Mouse (Mus musculus) inflammation-experienced regulatory T-cells, adult 6 months (primary cell): Measurements from ENCODE around the gene Arid3a. TPM values are rescaled to one million over a fixed set of nuclear protein-coding genes. Genes with fewer than 3 reads are reported as not detected.
A peak's percentile ranks its signal among the peaks of the same experiment; 100 is the strongest.

ENCODE experiments used
- ATAC-seq: one replicate; pipeline ENCODE4 v1.8.0; 2017
- polyA plus RNA-seq, 3 experiments: library from polyadenylated mRNA; unstranded; fragments of 100-300 nt; shearing (Covaris generic); gene quantifications; one replicate each; pipeline ENCODE4 v1.2.1; 2017

The Arid3a gene
- polyA plus RNA-seq, 3 experiments from 2014 or later: 2.1 to 3.5 (median 2.4) TPM

DNA sequence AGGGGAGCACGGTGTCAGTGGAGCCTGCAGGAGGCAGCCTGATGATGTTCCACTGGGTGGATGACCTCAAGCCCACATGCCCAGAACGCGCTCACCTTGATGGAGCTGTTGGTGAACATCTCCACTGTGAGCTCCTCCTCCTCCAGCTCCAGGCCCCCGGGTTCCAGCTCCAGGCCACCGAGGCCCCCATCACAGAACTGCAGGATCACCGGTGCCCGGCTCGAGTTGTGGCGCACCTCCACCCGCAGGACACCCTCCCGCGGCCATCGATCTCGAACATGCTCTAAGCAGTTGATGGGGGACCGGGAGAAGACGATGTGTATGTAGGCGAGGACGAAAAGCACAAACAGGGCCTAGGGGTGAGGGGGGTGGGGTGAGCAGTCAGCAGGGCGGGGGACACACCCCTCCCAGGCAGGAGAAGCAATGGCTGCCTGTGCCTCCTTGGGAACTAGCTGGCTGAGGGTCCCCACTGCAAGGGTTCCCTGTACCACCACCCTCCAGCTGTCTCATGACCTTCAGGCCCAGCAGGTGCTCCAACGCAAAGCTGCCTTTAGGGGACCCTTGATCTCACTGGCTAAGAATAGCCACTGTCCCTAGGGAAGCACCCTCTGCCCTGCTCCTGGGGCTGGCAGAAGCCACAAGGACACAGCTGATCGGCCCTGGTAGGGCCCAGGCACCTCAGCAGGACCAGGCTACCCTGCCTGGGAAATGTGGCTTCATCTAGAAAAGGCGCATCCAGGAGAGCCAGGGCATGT lies 52.7 kb downstream of the Arid3a start:
- no peak for ATAC-seq

DNA sequence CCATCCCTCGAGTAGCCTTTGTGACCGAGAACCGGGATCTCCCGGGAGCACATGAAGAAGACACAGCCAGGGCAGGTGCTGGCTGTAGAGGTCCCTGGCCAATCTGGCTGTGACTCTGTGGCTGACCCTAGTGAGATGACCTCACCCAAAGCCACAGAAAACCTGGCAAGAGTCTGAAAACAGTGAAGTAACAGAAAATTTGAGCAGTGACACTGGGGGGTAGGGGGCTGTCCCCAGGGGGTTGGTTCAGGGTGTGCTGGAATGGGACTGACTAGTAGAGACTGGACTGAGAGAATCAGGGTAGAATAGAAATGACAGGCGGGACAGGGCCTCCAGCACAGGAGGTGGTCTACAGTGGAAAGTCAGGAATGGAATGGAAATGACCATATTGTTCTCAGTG lies 56.4 kb downstream of the Arid3a start:
- no peak for ATAC-seq

DNA sequence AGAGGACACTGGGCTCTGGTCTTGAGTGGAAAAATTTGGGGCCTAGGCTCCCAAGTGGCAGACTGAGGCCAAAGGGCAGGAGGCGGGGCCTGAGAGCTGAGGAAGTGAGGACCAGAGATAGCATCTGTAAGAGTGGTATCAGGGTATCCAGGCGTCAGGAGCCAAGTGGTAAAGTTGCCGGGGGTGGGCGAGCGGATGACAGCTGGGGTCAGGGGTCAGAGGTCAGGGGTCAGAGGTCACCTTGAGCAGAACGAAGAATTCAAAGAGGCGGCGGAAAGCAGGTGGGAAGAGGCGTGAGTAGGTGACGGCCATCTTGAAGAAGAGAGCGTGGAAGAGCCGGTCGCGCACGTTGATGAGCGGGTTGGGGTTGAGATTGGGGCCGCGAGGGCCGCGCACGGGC lies 56.8 kb downstream of the Arid3a start:
- no peak for ATAC-seq

DNA sequence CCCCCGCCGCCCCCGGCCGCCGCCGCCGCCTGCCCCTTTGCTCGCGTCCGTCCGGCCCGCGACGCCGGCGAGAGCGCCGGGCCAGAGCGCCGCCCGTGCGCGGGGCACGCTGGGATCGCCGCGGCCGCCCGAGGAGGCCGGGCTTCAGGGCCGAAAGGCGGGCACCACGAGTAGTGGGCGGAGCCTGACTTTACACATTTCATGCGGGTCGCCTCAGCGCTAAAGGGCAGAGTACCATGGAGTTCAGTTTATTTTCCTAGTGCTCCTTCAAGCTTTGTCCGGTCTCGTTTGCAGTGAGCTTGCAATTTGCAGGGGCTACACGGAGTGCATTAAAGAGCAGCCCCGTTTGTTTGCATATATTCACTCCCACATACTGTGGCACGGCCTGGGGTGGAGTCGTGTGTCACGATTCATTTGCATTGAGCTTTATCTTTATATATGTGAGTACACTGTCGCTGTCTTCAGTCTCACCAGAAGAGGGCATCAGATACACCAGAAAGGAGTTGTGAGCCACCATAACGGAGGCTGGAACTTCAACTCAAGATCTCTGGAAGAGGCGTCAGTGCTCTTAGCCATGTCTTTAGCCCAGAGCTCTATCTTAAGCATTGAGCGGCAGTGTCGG lies 57.5 kb downstream of the Arid3a start, which contains the start of gene Tmem259:
TSS of gene Tmem259 (minus strand) at position 136 of the 622 bp plus-strand sequence.
- ATAC-seq: peak; percentile 67

DNA sequence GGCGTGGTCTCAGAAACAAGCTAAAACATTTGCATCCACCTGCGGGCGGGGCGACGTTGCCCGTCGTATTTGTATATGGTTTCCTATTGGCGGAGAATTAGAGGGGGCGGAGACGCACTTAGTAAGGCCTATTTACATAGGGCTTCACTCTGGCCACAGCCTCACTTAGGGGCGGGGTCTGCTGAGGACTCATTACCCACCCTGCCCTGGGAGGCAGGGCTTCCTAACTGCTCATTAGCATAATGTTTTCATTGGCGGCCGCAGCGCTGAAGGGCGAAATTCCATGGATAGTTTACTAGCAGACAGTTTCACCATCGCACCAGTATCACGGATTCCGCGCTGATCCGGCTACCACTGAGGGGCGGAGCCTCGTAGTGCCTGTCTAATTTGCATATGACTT lies 58.0 kb downstream of the Arid3a start:
- peak; percentile 79 for ATAC-seq

DNA sequence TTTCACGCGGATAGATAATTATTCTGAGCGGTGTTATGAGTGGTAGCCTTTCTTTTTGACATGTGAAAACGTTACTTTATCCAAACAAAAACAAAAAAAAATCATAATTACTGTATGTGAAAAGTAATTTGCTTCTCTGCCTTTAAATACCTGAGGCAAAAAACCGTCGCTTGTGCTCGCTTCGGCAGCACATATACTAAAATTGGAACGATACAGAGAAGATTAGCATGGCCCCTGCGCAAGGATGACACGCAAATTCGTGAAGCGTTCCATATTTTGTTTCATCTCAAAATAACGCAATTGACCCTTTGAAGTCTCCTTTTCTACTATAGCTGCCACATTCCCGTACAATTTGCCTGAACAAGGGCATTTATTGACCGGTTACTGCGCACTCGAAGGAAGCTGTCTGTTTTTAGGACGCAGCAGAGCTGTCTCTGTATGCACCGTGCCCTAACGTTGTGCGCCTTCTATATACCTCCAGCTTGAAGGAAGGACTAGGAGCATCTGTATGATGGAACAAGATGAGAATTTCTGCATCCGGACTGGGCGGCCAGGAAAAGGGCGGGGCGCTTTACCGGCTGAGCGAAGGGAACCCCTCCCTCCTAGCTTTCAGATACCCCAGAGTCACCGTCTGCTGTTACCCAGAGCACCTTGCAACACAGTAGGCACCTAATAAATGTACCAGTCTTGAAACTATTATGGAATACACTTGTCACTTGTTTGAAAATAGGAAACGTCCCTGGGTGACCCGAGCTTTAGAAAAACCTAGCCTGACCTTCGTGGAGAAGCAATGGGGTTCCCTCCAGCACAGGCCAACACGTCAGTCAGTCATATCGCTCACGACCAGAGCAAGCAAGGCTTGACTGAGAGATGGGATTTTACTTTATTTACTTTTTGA lies 58.7 kb downstream of the Arid3a start:
- peak; percentile 23 for ATAC-seq

DNA sequence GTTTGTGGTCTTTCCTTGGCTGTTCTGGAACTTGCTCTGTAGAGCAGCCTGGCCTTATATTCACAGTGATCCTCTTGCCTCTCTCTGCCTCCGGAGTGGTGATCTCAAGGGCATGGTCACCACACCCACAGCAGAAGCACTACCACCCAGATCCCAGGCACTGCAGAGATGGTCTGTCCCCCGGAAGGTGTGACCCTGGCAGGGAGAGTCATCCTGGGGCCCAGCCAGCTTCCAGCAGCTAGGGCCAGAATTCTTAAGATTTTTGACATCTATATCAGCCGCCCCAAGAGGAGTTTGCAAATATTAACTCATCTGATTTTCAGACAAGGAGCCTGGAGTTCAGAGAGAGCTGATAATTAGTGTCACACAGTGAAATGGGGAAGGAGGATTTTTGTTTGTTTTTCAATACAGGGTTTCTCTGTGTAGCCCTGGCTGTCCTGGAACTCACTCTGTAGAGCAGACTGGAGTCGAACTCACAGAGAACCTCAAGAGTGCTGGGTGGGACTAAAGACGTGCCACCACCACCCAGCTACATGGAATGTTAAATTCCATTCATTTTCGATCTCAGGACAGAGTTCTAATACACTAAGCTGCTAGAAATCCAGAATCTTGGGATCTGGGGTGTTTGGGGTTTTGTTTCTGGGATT lies 59.5 kb downstream of the Arid3a start:
- no peak for ATAC-seq

DNA sequence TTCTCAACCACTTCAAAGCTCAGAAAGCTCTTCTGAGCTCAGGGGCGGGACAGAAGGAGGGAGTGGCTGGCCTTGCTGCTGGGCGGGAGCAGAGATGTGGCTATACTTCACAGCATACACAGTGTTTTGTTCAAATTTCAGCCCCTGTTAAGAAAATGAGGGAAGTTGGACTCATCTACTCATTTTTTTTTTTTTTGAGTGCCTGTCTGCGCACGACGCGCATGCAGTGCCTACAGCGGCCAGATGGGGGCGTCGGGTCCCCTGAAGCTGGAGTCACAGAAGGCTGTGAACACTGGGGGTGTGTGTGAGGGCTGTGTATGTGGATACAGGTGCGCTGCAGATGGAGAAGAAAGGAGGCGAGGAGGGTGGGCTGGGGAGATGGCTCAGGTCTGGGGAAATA lies 60.1 kb downstream of the Arid3a start:
- peak; percentile 5 for ATAC-seq

DNA sequence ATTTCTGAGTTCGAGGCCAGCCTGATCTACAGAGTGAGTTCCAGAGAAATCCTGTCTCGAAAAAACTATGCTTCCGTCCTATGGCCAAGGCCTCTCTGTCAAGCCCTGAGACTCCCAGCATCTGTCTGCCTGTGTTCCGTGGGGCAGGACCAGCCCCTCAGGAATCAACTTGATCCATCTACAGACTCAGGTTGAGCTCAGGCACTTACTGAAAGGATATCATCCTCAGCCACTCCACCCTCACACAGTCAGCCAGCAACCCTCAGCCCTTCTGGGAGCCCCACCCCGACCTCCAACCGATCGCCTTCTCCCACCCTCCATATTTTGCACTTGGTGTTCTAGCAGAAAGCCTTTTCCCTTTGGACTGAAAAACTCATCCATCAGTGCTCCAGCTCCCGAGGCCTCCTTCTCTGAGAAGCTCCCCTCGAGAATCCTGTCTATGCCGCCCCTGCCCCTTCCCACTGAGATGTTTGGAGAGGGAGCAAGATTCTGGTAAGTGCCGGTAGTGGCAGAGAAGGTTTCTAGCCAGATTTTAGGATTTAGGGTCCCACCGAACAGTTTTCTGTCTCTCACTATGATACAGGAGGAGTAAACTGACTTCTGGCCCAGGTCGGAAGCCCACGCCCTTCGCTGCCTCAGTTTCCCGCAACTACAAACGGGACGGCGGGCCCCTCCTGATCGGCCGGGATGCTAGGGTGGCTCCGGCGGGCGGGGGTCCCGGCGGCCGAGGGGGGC lies 61.1 kb downstream of the Arid3a start:
- ATAC-seq: no peak

DNA sequence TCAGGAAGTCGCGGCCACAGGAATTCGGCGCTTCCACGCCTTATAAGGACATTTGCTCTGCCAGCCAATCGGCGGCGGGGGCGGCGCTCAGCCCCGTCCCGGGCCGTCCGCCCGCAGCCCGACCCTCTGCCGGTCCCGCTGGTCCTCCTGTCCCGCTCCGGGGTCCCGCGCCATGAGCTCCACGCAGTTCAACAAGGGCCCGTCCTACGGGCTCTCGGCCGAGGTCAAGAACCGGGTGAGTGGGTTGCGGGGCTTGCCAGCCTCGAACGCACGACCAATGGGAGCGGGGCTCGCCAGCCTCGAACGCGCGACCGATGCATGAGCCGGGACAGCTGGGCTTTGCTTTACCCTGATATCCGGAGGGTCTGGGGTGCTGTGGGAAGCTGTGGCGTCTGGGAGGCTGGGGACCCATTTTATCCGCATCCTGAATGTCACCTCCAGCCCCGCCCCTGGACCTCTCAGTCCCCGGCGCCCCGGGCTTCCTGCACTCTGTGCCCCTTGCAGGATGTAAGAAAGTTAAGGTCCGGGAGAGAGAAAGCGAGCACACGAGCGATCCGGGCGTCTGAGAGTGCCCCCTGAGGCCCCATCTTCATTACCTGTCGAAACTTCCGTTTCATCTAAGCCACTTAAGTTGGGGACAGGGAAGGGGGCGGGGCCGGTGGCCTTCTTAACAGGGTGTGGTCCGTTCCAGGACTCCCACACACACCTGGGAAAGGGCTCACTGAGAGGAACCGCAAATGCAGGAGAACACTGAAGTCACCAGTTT lies 61.8 kb downstream of the Arid3a start, which contains the start of gene Cnn2:
TSS of gene Cnn2 (plus strand) at position 79 of the 766 bp plus-strand sequence.
- ATAC-seq: no peak

DNA sequence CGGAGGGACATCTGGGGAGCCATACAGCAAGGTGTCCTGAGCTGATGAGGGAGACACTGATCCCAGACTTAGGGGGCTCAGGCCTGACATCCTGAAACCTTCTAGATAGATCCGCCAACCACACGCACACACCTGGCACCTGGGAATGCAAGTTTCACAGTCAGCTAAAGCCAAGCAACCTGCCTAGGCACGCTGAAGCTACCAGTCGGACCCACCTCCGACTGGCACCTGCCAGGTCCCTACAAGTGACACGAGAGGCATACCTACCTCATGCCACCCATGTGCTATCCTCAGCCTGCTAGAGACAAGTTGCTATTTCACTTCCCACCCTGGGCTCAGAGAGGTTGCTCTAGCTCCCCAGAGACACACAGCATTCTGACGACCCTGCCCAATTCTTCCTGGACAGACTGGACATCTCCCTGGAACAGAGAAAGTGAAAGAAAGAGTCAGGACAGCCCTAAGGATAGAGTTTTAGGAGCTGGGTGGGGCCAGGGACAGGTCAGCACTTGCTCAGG lies 62.5 kb downstream of the Arid3a start:
- no peak for ATAC-seq

DNA sequence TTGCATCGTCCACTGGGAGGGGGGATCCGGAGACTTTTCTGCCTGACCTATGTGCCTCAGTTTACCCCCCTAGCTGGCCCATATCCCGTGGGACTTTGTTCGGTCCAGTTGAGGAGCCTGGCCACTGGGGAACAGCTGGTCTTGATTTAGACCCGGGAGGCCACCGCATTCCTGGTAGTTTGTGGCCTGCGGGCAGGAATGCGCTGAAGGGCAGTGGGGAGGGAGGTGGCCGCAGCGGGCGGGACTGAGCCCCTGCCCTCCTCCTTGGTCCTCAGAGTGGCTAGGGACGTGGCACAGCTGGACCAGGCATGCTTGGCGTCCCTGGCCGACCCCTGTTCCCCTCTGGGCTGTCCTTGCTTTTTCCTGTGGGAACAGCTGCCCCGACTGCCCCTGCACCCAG lies 63.0 kb downstream of the Arid3a start:
- ATAC-seq: no peak

DNA sequence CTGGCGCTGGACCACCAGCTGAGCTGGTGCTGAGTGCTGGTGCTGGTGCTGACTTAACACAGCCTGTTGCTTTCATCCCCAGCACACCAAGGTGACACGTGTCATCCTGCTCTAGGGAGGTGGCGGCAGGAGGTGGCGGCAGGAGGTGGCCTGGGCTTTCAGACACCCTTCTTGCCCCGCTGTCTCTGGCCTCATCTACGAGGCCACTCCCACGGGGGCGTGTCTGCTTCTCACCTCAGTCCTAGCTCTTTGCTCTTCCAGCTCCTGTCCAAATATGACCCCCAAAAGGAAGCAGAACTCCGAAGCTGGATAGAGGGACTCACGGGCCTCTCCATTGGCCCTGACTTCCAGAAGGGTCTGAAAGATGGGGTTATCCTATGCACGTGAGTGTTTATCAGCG lies 64.3 kb downstream of the Arid3a start:
- no peak for ATAC-seq

DNA sequence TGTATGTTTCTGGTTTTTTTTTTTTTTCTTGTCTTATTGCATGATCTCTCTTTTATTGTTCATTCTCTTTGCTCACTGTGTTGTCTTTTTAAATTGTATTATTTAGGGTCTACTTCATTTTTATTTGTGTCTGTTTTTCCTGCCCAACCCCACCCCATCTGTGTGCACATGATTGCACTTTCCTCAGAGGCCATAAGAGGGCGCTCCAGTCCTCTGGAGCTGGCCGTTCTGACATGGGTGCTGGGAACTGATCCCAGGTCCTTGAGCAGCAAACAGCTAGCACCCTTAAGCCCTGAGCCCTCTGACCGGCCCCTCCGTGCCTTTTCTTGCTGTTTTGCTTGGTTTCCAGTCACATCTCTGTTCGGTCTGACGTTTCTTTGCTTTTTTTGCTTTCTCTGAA lies 64.7 kb downstream of the Arid3a start:
- ATAC-seq: no peak

DNA sequence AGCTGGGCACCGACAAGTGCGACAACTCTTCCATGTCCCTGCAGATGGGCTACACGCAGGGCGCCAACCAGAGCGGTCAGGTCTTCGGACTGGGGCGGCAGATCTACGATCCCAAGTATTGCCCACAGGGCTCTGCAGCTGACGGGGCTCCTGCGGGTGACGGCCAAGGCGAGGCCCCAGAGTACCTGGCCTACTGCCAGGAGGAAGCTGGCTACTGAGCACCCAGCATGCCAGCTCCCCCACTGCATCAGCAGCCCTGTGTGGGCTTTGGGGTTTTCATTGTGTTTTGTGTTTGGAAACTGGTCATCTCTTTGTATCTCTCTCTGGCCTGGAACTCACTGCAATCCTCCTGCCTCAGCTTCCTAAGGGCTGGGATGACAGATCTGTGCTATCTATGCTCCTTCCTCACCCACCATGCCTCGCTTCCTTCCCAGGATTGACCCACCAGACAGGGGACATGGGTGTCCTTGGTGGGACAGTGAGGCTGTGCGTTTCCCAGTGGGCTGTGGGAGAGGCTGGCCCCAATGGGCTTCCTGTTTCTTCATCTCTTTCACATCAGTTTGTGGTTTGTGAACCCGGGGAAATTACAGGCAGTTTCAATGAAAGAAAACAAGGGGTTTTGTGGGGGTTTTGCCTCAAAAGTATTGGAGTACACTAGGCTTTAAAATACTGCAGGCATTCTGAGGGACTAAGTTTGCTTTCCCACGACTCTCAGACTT lies 67.7 kb downstream of the Arid3a start:
- ATAC-seq: no peak

DNA sequence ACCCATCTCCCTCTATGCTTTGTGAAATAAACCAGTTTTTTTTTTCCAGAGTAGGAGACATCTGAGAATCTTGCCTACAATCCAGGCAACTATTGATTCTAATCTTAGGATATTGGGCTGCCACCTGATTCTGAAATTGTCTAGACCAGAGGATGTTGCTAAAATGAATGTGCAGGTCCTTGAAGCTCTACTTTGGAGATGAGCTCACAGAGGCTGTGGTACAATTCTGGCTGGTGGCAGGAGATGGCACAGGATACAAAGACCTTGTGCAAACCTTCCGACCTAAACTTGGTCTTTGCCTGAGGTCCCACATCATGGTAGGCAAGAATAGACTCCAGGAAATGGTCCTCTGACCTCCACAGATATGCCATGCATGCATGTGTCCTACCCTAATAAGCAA lies 68.8 kb downstream of the Arid3a start:
- ATAC-seq: no peak

DNA sequence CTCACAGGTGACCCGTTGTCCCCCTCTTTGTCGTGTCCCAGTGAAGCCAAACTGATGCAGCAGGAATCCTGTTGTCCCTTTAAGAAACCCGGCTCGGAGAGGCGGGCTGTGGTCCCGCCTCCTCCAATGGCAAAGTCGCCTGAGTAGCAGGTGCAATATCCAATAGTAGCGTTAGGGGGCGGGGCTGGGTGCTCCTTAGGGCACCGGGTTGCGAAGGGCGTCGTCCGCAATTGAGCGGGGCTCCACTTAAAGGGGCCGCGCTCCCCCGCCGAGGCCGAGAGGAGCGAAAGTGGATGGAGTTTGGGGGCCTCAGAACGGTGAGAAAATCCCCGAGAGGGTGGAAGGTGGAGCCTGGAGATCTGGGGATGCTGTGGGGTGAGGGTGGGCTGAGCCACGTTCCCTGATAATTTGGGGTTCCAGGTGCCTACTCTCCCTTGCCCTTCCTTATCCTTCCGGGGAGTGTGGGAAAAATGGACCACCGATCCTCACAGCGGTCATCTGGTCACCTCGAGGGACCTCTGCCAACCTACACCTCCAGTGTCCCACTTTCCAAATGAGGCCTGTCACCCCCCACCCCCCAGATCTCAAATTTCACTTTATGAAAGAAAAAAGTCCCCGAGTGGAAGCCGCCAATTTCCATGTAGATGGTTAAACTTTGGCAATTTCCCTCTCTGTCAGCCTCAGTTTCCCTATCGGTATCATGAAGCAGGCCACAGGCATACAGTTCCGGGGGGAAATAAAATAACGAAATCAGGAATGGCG lies 69.6 kb downstream of the Arid3a start, which contains the start of gene Abca7:
TSS of gene Abca7 (plus strand) at position 223 of the 762 bp plus-strand sequence.
- ATAC-seq: peak; percentile 95

DNA sequence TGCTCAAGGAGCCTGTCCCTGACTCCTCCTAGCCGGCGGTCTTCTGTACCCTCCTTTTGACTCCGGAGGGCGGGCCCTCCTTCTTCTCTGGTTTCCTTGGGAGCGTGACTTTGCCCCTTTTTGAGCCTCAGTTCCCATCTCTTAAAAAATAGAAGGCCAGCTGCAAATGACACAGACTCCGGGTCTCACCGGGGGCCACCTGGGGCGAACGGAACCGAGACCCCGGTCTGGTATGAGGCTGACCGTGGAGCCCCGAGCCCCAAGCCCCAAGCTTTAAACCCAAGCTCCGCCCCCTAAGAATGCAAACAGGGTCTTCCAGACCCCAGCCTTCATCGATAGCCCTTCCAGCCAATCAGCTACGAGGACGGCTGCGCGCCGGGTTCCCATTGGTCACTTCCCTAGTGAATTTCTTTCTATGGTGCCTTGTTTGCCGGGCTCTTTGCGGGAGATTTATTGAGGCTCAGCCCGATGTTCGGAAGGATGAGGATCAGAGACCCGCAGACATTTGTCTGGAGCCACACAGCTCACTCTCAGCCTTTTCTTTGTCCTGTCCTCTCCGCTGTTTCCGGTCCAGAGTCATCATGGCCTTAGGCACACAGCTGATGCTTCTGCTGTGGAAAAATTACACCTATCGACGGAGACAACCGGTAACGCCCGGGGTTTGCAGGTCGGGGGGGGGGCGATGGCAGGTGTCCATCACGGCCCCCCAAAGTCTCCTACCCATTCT lies 70.4 kb downstream of the Arid3a start:
- ATAC-seq: no peak

DNA sequence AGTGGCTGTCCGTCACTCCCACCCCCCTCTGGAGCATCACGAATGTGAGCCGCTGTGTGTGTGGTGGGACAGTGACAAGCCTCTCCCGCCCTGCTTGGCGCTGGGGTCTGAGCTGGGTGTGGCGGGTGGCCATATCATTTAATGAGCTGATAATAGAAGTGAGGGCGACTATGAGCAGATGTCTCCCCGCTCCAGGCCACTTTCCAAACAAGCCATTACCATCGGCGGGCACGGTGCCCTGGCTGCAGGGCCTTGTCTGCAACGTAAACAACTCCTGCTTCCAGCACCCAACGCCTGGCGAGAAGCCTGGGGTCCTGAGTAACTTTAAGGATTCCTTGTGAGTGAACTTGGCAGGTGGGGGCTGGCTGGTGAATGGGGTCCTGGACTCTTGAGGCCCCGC lies 71.0 kb downstream of the Arid3a start:
- no peak for ATAC-seq
